Mouse (Mus musculus) spleen, adult 2 months (tissue): ENCODE data around the gene Unc79.

Source experiments
- CTCF ChIP-seq: fragments of 200-500 bp; IDR thresholded peaks from 2 replicates; pipeline ENCODE4 v1.5.1; 2011; ENCODE audit warnings: mild to moderate bottlenecking, inconsistent platforms; ENCODE audit not compliant: insufficient read depth, insufficient read length, insufficient replicate concordance; ENCODE audit errors: extremely low read depth
- POLR2A ChIP-seq: fragments of 200-500 bp; IDR thresholded peaks from 2 replicates; pipeline ENCODE4 v1.6.1; 2011; ENCODE audit warnings: low read depth, low read length, inconsistent platforms

GRCm38 (mm10) chr12:103205561-103205960 is 256.9 kb downstream of the Unc79 start:
- TF ChIP-seq POLR2A, result no peak
- TF ChIP-seq CTCF, result no peak
